Mouse (Mus musculus): ENCODE results near the gene Exosc7.

Gene Exosc7

GRCm38 (mm10) chr9:123112805-123113521, at the start of gene Exosc7, which contains the start of gene Zdhhc3:
TSS of gene Exosc7 (plus strand) at chr9:123113215.
TSS of gene Zdhhc3 (minus strand) at chr9:123113205.
- peak; percentile 89 for DNase-seq (ENCODE audit: low spot score)

DNA sequence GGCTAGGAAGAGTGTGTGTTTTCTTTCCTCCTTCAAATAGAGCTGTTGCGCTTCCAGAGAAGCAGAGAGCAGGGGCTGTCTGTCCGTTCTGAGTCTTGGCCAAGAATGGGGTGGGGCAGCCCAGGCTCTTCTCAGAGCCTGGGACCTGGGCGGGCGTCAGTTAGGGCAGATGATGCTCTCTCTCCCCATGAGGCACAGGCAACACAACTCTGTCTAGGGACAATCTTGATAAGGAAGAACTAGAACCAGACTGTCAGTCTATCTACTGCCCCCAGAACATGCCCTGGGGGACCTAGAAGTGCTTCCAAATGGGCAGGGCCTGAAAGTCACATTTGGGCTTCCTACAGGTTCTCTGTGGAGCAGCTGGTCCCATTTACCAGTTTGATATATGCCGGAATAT, 33.9 kb upstream of the Exosc7 start:
- DNase-seq (ENCODE audit: low spot score) = no peak

DNA sequence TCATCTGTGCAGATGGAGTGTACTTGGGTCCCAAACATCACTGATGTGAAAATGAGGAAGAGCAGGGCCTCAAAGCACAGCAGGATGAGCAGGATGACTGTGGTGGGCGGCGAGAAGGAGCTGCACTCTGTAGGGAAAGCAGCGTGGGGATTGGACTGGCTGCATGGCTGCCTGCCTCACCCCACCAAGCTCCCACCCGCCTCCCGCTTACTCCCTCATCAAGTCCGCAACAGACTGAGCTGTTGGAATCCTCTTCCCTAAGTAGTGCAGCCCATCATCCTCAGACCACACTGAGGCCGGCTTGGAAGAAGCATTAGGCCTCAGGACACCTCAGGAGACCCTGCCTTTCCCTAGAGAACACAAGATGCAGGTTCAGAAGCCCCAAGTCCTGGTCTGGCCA, 32.7 kb upstream of the Exosc7 start:
- DNase-seq (ENCODE audit: low spot score) = no peak

DNA sequence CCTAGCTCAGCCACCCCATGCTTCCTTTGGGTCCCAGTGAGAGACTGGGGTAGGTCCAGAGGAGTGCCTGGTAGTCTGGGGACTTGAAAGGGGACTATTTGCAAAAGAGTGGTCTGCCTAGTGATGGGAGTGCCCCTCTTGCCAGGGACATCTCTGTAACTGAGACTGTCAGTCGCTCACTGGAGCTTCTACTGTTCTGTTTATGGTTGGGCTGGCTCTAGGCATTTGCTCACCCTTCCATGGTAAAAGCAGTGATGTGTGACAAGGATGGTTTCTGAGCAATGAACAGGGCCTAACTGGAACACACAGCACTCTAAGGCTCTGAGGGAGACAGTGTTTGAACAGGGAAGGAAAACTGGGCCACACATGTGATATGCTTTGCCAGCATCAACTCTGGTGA, 32.2 kb upstream of the Exosc7 start:
- no peak for DNase-seq (ENCODE audit: low spot score)

DNA sequence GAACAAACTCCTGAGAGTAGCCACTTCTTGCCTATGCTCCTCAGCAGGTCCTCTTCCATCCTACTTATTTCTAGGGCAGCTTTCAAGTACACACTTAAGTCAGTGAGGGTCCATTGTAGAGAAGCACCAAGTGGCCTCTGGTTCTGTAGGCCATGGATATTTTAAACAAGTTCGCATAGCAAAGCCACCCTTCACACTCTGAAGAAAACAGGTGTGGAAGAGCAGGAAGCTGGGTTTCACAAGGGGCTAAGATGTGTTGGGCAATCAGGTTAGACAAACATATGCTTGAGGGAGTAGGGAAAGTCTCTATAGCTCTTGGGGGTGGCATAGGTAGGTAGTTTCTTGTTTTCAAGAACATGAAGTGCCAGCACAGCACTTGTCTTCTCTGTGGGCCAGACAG, 27.6 kb upstream of the Exosc7 start:
- DNase-seq (ENCODE audit: low spot score) = no peak

DNA sequence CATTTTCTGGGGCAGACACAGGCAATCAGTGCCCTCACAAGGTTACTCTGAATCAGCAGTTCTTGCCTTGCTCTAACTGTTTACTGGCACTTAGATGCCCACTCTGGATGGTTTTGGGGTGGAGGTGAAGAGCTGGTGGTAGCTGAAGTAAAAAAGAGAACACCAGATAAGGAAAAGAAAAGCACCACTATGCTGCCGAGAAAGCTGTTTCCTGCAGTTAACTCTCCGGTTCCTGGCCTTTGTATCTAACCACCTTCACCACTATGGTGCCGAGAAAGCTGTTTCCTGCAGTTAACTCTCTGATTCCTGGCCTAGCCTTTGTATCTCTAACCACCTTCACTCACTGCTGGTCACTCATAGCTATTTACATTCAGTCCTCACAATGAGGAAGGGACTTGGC, 25.5 kb upstream of the Exosc7 start:
- no peak for DNase-seq (ENCODE audit: low spot score)

- DNase-seq (ENCODE audit: low spot score) = no peak
Observed at GRCm38 (mm10) chr9:123090844-123091243, 22.2 kb upstream of the Exosc7 start.

GRCm38 (mm10) chr9:123099631-123100455, 13.2 kb upstream of the Exosc7 start:
- DNase-seq (ENCODE audit: low spot score) = no peak

GRCm38 (mm10) chr9:123103425-123103824, 9.6 kb upstream of the Exosc7 start:
- DNase-seq (ENCODE audit: low spot score) = no peak

DNA sequence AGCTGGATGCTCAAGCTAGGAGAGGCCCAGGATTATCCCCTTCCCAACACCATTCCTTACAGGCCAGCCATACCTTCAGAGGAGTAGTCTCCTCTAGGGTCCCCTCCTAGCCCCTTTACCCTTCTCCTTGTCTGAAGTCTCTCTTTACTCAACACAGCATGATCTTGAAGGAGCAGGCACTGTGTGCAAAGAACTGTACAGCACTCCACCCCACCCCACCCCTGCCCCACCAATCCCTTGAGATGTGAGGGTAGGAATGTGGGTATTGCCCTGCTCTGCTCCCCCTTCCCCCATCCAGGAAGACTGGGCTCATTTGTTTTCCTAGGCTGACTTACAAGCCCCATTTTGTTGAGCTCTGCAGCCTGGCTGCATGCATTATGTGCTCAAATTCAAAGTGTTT, 8.7 kb upstream of the Exosc7 start:
- DNase-seq (ENCODE audit: low spot score) = no peak

GRCm38 (mm10) chr9:123107186-123107585, 5.8 kb upstream of the Exosc7 start:
- no peak for DNase-seq (ENCODE audit: low spot score)

GRCm38 (mm10) chr9:123109188-123109587, 3.8 kb upstream of the Exosc7 start:
- no peak for DNase-seq (ENCODE audit: low spot score)

DNA sequence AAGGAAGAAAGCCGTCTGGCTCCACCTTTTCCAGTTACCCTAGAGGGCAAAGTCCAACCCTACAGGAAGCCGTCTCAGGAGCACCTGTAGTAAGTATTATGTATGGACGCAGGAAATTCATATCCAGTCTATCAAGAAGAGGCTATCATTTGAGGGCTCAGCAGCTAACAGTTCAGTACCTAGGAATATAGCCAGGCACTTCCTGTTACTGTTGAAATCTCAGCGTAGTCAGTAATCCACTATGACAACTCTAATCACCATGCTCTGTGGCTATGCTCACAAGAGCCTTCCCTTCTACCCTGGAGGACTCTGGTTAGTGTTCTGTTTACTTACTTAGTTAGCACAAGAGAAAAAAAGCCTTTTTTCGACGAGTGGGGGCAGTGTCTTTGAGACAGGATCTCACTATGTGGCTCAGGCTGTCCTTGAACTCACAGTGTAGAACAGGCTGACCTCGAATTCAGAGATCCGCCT, 1.2 kb upstream of the Exosc7 start:
- peak; percentile 76 for DNase-seq (ENCODE audit: low spot score)

DNA sequence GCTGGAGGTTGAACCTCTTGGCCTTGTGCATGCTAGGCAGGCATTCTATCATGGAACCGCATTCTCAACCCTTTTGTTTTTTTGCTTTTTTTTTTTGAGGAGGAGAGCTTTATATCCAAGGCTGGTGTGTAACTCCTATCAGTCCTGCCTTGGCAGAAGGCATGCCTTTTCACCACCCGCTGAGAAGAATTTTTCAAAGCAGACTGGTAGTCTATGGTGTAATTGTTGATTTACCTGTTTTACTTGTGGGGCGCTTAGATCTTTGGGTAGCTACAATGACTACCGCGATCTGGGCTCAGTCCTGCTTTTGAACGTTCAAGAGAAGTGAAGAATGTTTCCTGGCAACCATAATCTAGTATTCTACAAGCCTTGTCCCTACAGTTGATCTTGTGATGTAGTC, 916 bp downstream of the Exosc7 start:
- no peak for DNase-seq (ENCODE audit: low spot score)

DNA sequence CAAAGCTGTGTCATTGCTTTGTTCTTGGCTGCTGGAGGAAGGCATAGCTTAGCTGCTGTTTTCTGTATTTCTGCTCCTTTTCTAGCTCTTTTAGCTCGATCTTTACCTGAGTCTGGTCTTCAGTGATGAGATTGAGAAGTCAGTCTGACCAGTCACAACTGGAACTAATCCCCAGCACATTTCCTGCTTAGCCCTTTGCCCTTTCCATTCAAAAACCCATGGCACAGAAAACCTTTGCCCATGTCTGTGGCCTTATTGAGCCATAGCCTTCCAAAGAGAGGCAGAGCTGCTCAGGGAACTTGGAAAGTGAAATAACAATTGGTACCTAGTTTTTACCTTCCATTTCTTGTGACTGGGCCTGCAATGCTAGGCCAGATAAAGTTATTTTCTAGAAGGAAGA, 2.6 kb downstream of the Exosc7 start:
- no peak for DNase-seq (ENCODE audit: low spot score)

DNA sequence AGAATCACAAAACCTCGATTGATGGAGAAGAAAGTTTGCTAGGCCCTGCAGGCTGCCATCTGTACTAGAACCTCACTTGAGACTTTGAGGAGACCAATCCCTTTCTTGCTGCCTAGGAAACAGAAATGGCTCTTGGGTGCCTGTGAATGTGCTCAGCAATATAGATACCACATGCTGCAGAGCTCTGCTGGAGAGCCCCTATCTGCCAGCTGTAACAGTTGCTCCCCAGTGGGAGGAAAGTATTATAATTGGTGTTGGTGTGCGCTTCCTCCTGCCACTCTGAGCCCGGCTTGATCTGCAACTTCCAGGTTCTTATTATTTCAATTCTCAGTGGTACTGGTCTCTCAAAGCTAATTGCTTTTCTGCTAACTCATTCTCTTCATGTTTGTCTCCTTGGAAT, 10.0 kb downstream of the Exosc7 start:
- DNase-seq (ENCODE audit: low spot score) = no peak

DNA sequence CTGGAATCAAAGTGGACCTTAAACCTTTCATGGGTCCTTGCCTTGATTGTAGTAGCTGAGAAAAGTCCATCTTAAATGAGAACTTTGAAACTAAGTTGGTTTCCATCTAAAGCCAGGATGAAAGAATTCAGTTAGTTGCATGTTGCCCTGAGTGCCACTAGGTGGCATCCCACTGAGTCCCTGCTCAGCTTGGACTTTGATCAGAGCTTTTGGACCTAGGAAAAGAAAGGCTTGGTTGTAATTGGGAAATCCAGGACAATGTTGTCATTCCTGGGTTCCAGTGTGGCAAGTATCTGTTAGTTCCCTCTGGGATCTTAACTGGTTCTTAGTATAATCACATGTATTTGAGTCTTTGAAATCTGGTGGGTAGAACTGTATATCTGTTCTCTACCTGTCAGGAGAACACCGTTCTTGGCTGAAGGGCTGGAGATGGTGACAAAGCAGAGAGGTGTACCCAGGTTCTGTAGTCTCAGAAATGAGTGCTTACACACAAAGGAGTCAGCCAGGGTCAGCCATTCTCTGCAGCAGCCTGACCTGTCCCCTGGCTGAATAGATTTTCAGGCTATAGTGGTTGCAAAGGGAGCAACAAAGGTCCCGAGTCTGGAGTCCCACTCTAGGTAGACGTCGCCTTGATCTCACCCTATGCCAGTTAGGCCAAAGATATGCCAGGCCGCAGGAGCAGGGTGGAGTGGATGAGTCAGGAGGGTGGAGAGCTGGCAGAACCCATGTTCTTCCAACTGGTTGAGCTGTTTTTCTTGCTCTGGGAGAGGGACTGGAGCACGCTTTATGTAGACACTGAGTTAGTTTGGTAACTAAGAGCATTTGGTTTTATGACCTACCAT, 10.8 kb downstream of the Exosc7 start:
- peak; percentile 26 for DNase-seq (ENCODE audit: low spot score)

- DNase-seq (ENCODE audit: low spot score) = no peak
Observed at GRCm38 (mm10) chr9:123124413-123124981, 11.5 kb downstream of the Exosc7 start.

DNA sequence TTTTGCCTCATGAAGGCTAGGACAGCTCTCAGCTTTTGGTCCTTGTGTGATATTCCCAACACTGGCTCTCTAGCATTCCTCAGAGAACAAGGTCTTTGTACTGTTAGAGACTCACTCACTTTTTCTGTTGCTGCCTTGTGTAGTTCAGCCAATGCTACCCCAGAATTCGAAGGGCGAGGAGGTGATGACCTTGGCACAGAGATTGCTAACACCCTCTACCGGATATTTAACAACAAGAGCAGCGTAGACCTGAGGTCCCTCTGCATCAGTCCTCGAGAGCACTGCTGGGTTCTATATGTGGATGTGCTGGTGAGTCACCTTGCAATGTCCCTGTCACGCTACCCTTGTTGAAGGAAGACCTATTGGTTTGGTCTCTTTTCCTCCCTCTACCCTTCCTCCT, 14.6 kb downstream of the Exosc7 start:
- no peak for DNase-seq (ENCODE audit: low spot score)

GRCm38 (mm10) chr9:123132994-123133393, 20.0 kb downstream of the Exosc7 start:
- no peak for DNase-seq (ENCODE audit: low spot score)

GRCm38 (mm10) chr9:123136953-123137682, 24.1 kb downstream of the Exosc7 start:
- DNase-seq (ENCODE audit: low spot score) = no peak

Data from yolk sac, embryonic 10.5 days (tissue).